Mouse (Mus musculus) intestine, embryonic 14.5 days (tissue): ENCODE measurements at regions not wholly inside any gene's neighbourhood (a gene's known extent, or its start where the extent isn't known, plus 50 kb on each side); places are given as distances from the start of the nearest gene placed in this dataset.

Experiments
- ATAC-seq: fragments of 200-750 bp; cut with Nextera tagmentation; replicated peaks from 2 replicates; pipeline ENCODE4 v1.8.0; 2017; ENCODE audit warnings: low read depth, moderate number of reproducible peaks, moderate TSS enrichment, moderate library complexity; ENCODE audit not compliant: low FRiP score, low TSS enrichment
- DNase-seq: peaks from one replicate; pipeline ENCODE4 v3.0.0-alpha.2; 2018; ENCODE audit warnings: low spot score
- H3K27ac ChIP-seq: fragments of 300-500 bp; sonication (generic); 2 replicates; pipeline ENCODE4 v1.5.1; 2014; ENCODE audit warnings: low read depth, mild to moderate bottlenecking, control low read depth
- H3K27me3 ChIP-seq: fragments of 300-500 bp; sonication (generic); replicated peaks from 2 replicates; pipeline ENCODE4 v1.6.1; 2014; ENCODE audit warnings: low read length, control low read depth; ENCODE audit not compliant: control insufficient read depth, insufficient read depth
- H3K36me3 ChIP-seq: fragments of 300-500 bp; sonication (generic); 2 replicates; pipeline ENCODE4 v1.6.1; 2014; ENCODE audit warnings: low read length, control low read depth; ENCODE audit not compliant: control insufficient read depth, insufficient read depth
- H3K4me1 ChIP-seq: fragments of 300-500 bp; sonication (generic); replicated peaks from 2 replicates; pipeline ENCODE4 v1.6.1; 2014; ENCODE audit warnings: low read length, control low read depth, mixed read lengths; ENCODE audit not compliant: control insufficient read depth, insufficient read depth
- H3K4me2 ChIP-seq: fragments of 300-500 bp; sonication (generic); 2 replicates; pipeline ENCODE4 v1.6.1; 2014; ENCODE audit warnings: low read length
- H3K4me3 ChIP-seq: fragments of 300-500 bp; sonication (generic); 2 replicates; pipeline ENCODE4 v1.5.1; 2014; ENCODE audit warnings: low read depth, low read length, control low read depth, mixed read lengths
- H3K9ac ChIP-seq: fragments of 300-500 bp; sonication (generic); 2 replicates; pipeline ENCODE4 v1.6.1; 2014; ENCODE audit warnings: mild to moderate bottlenecking, low read length
- H3K9me3 ChIP-seq: fragments of 300-500 bp; sonication (generic); 2 replicates; pipeline ENCODE4 v1.6.1; 2016; ENCODE audit warnings: low read length, control low read depth; ENCODE audit not compliant: control insufficient read depth
- WGBS: fragments of 180-500 bp; shearing (Covaris S2); extraction: QIAGEN DNeasy Blood & Tissue Kit; methylation state at CpG from one replicate; pipeline ENCODE4 v1.1.7; 2014; 5-methylcytosine and 5-hydroxymethylcytosine counted together

- Histone ChIP-seq H3K9ac (no peak overlapping the region), H3K27ac (no peak overlapping the region), H3K4me1 (no peaks in the 10 kb centered on the region), H3K36me3 (no peaks in the 10 kb centered on the region), H3K9me3 (no peaks in the 10 kb centered on the region), H3K4me3 (no peak overlapping the region), H3K4me2 (no peak overlapping the region), H3K27me3 (no peaks in the 10 kb centered on the region)
- DNase-seq (no peak), ATAC-seq (no peak)
- WGBS = 78% methylated on average over 3 of the region's 3 CpGs
Observed at GRCm38 (mm10) chr12:13119653-13120052, 129.4 kb downstream of the Ddx1 start.

GRCm38 (mm10) chr12:13118026-13118425, 131.0 kb downstream of the Ddx1 start:
- DNase-seq (no peak), ATAC-seq (no peak)
- no peaks in the 10 kb centered on the region for H3K9me3 ChIP-seq
- WGBS = 71% methylated on average over 9 of the region's 9 CpGs
- no peaks in the 10 kb centered on the region for H3K36me3 ChIP-seq
- H3K27ac ChIP-seq = no peak overlapping the region
- H3K27me3 ChIP-seq = no peaks in the 10 kb centered on the region
- H3K9ac ChIP-seq = no peak overlapping the region
- H3K4me1 ChIP-seq = no peaks in the 10 kb centered on the region
- no peak overlapping the region for H3K4me2 ChIP-seq
- no peak overlapping the region for H3K4me3 ChIP-seq

GRCm38 (mm10) chr12:13114341-13114740, 134.7 kb downstream of the Ddx1 start:
- Histone ChIP-seq H3K27ac (no peak overlapping the region), H3K4me1 (no peaks in the 10 kb centered on the region), H3K4me2 (no peak overlapping the region), H3K9me3 (no peaks in the 10 kb centered on the region), H3K27me3 (no peaks in the 10 kb centered on the region), H3K36me3 (no peaks in the 10 kb centered on the region), H3K4me3 (no peak overlapping the region), H3K9ac (no peak overlapping the region)
- ATAC-seq = no peak
- WGBS = 77% methylated on average over 4 of the region's 4 CpGs
- DNase-seq = no peak

GRCm38 (mm10) chr12:13106931-13107330, 142.1 kb downstream of the Ddx1 start:
- Histone ChIP-seq H3K27ac (no peak overlapping the region), H3K27me3 (no peaks in the 10 kb centered on the region), H3K4me1 (no peaks in the 10 kb centered on the region), H3K36me3 (no peaks in the 10 kb centered on the region), H3K4me3 (no peak overlapping the region), H3K4me2 (no peak overlapping the region), H3K9me3 (no peaks in the 10 kb centered on the region), H3K9ac (no peak overlapping the region)
- 92% methylated on average over 3 of the region's 3 CpGs for WGBS
- no peak for ATAC-seq
- no peak for DNase-seq

- Histone ChIP-seq H3K9me3 (no peaks in the 10 kb centered on the region), H3K4me2 (no peak overlapping the region), H3K9ac (no peak overlapping the region), H3K4me3 (no peak overlapping the region), H3K27me3 (no peaks in the 10 kb centered on the region), H3K36me3 (no peaks in the 10 kb centered on the region), H3K4me1 (no peaks in the 10 kb centered on the region), H3K27ac (no peak overlapping the region)
- 25% methylated on average over 12 of the region's 12 CpGs for WGBS
- DNase-seq = no peak
- no peak for ATAC-seq
Observed at GRCm38 (mm10) chr12:13100505-13101354, 148.3 kb downstream of the Ddx1 start.

- Histone ChIP-seq H3K36me3 (no peaks in the 10 kb centered on the region), H3K9ac (no peak overlapping the region), H3K9me3 (no peaks in the 10 kb centered on the region), H3K4me1 (no peaks in the 10 kb centered on the region), H3K27ac (no peak overlapping the region), H3K4me2 (no peak overlapping the region), H3K27me3 (no peaks in the 10 kb centered on the region), H3K4me3 (no peak overlapping the region)
- no peak for DNase-seq
- WGBS = 58% methylated on average over 9 of the region's 9 CpGs
- ATAC-seq = no peak
Observed at GRCm38 (mm10) chr12:13094111-13094851, 152.6 kb upstream of the Mycn start.

- Histone ChIP-seq H3K36me3 (no peaks in the 10 kb centered on the region), H3K4me3 (no peak overlapping the region), H3K9me3 (no peaks in the 10 kb centered on the region), H3K4me1 (no peaks in the 10 kb centered on the region), H3K27me3 (no peaks in the 10 kb centered on the region), H3K27ac (no peak overlapping the region), H3K4me2 (no peak overlapping the region), H3K9ac (no peak overlapping the region)
- ATAC-seq (no peak), DNase-seq (no peak)
- 52% methylated on average over 9 of the region's 9 CpGs for WGBS
Observed at GRCm38 (mm10) chr12:13085951-13086350, 144.2 kb upstream of the Mycn start.

GRCm38 (mm10) chr12:13085484-13085883, 143.8 kb upstream of the Mycn start:
- H3K9me3 ChIP-seq = no peaks in the 10 kb centered on the region
- no peaks in the 10 kb centered on the region for H3K36me3 ChIP-seq
- DNase-seq (no peak), ATAC-seq (no peak)
- H3K4me2 ChIP-seq = no peak overlapping the region
- no peak overlapping the region for H3K4me3 ChIP-seq
- no peak overlapping the region for H3K27ac ChIP-seq
- H3K9ac ChIP-seq = no peak overlapping the region
- H3K4me1 ChIP-seq = no peaks in the 10 kb centered on the region
- 88% methylated on average over 6 of the region's 6 CpGs for WGBS
- no peaks in the 10 kb centered on the region for H3K27me3 ChIP-seq
